Mouse (Mus musculus) mouse embryonic stem cell (cell line): ENCODE data around the gene Arl2.
"Not testable (repeated sequence)": the region's sequence is repeated elsewhere in the genome, so short reads cannot be mapped to it uniquely, and the experiment has no call there.

Source experiments
- in situ Hi-C, 2 experiments: fragments of 300-500 bp; cut with MboI; formaldehyde crosslinking; loops; 1 replicate in 1 of 2; 3 replicates in 1 of 2; pipeline ENCODE4 v1.14.3; 2019 to 2020; ENCODE audit warnings: low sequenced_read_pairs in 2 of 2, low pct_unique_long_range_greater_than_20kb in 1 of 2, mixed read lengths in 1 of 2; ENCODE audit not compliant: unreplicated experiment in 1 of 2

The Arl2 gene

DNA sequence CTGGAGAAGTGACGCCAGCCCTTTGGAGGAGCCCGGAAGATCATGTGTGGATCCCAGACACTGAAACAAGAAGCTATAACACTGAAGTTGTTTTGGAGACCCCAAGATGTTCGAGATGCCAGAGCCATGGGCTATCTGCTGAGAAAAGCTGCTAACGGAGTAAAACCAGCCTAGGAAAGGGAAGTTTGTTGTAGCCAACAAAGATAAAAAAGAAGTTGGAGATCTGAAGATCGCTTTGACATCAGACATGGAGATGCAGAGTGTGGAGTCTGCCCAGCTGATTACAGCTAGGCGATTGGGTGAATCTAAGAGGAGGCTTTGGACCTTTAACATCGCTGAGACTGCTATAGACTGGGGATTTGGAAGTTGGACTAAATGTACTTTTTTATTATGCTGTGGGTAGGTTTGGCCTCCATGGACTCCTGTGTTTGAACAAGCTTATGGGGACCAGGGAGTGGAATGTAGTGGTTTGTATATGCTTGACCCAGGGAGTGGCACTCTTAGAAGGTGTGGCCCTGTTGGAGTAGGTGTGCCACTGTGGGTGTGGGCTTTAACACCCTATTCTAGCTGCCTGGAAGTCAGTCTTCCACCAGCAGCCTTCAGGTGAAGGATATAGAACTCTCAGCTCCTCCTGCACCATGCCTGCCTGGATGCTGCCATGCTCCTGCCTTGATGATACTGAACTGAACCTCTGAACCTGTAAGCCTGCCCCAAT is 10.8 kb downstream of the Arl2 start:
- in situ Hi-C loops, result not testable (repeated sequence)

DNA sequence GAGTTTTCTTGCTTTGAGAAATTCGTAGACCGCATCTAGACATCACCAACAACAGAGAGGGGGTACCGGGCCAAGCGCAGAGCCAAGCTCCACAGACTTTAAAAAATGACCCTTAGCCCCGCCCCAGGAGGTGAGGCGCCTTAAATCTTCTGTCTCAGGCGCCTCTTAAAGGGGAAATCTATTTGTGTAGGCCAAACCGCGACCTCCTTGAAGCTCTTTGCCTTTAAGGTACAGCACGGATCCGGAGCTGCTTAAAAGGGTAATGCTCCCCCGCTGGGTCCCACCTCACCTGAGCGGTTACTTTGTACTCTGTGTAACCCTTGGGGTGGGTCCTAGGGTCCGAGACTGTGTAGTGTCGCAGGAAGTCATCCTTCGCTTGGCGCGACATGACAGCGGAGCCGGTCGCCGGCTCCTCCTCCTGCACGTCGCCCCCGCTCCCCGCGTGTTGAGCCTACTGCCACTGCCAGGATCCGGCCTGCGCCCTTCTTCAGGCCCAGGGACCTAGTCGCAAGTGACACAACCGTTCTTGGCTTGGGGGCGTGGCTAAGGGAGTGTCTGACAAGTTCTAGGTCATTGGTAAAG is 13.5 kb downstream of the Arl2 start, which contains the start of gene Snx15:
Snx15 (minus strand) TSS at position 545 of the 582 bp plus-strand sequence.
- in situ Hi-C loops, result loop anchor here (5.0 to 10.0 kb wide), 3 partner anchors 91 to 166 kb away; partner anchors contain the start of genes Pola2 (in 2 of the 2) and Capn1 (in 1 of the 2)

DNA sequence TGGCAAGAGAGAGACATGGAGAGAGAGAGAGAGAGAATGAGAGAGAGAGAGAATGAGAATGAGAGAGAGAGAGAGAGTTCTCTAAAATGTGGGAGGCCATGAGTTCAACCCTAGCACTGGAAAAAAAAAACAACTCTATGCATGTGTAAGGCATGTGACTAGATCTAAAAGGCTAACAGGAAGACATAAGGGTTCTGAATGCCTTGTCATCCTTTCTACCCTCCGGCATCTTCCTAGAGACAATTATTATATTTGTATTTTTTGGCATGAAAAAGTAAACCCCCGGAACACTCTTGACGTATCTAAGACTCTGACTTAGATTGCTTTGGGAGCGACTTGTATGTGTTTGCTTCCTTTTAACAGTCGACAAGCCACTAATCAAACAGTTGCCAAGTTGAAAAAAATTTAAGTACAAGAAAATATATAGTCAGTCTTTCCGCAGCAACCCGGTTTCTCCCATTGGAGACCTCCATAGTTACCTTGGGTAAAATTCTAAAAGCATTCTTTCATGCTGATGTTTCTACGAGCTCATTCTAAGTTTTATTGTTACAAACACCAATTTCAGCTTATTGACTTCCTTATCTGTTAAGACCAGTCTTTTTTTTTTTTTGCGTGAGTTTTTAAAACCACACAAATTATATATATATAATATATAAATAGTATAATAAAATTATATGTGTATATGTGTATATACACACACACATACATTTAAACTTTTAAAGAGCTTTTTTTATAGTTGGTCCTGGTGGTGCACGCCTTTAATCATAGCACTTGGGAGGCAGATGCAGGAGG is 14.4 kb downstream of the Arl2 start:
- in situ Hi-C loops, result loop anchor here (5.0 to 10.0 kb wide), 3 partner anchors 90 to 165 kb away; partner anchors contain the start of genes Pola2 (in 2 of the 2) and Capn1 (in 1 of the 2)

DNA sequence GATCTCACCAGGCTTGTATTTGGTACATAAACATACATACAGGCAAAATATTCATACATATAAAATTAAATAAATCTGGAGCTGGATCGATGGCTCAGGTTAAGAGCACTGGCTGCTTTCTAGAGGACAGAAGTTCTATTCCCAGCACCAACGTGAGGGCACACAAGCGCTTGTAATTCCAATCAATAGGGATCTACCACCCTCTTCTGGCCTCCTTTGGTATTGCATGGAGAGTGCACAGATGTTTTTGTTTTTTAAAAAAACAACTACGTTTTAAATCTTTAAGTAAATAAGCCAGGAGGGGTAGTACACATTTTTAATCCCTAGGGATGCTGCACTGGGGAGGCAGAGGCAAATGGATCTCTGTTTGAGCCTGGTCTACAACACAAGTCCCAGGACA is 15.1 kb downstream of the Arl2 start:
- in situ Hi-C loops, result loop anchor here (5.0 to 10.0 kb wide), 3 partner anchors 89 to 164 kb away; partner anchors contain the start of genes Pola2 (in 2 of the 2) and Capn1 (in 1 of the 2)

DNA sequence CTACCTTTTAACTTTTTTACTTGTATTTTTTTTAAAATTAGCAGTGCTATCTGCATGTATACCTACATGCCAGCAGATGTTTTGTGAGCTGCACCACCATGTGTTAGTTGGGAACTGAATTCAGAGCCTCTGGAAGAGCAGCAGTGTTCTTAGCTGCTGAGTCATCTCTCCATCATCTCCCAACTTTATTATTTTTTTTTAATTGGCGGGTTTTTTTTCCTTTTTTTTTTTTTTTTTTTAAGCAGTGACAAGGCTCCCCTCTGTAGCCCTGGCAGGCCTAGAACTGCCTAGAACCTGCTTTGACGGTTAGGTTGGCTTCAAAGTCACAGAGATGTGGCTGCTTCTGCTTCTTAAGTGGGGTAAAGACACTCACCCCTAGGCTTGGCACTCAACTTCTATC is 16.4 kb downstream of the Arl2 start:
- in situ Hi-C loops, result loop anchor here (5.0 to 10.0 kb wide), 3 partner anchors 88 to 163 kb away; partner anchors contain the start of genes Pola2 (in 2 of the 2) and Capn1 (in 1 of the 2)

DNA sequence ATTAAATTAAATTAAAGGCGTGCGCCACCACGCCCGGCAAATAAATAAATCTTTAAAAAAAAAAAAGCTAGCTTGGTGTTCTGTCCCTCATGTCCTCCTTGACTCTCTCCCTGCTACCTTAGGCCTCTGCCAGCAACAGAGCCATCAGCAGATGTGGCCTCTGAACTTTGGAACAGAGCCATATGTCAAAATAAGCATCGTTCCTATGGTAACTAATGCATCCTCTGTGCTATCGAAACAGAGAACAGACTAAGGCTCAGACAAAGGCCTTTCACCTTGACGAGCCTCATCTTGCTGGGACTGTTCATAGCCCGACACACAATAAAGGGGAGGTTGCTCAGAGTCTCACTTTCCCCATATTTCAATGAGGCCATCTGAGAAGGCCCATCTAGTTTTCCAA is 18.0 kb downstream of the Arl2 start:
- in situ Hi-C loops, result loop anchor here in 1 of 2 experiments (10.0 kb wide), 1 partner anchor 109 kb away; the partner anchor contains the start of gene Capn1

DNA sequence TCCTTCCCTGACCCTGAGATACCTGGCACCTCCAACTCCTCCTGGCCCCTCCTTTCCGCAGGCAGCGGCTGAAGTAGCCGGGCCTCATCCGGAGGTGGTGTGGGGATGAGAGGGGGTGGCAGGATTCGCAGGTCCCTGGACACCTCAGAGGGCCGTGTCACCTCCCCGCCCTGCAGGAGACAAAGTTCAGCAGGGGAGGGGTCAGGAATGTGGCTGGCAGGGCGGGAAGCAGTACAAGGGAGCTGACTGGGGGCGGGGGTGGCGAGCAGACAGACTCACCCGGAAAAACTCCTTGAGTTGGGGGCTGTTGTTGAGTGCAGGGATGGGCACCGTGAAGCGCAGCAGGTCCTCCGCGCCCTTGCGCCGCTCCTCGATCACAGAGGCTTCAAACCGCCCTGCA is 19.6 kb downstream of the Arl2 start:
- in situ Hi-C loops, result loop anchor here in 1 of 2 experiments (10.0 kb wide), 1 partner anchor 107 kb away; the partner anchor contains the start of gene Capn1

DNA sequence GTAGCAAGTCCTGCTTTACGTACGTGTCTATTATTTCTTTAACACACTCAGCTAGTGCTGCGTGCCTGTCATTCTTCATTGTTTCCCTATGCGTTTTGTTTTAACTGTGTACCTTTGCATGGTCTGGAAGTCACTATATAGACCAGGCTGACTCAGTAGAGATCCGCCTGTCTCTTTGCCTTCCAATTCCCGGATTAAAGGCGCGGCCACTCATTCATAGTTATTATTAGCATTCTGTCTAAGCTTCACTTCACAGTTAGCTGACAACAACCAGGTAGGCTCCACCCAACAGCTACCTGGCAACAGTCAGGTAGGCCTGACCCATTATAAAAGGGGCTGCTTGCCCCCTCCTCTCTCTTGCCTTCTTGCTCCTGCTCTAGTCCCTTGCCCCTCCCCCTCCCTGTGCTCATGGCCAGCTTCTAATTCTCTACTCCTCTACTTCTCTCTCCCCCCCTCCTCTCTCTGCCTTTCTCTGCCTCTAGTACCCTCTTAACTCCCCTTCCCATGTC is 22.6 kb downstream of the Arl2 start:
- in situ Hi-C loops, result no loop called here

DNA sequence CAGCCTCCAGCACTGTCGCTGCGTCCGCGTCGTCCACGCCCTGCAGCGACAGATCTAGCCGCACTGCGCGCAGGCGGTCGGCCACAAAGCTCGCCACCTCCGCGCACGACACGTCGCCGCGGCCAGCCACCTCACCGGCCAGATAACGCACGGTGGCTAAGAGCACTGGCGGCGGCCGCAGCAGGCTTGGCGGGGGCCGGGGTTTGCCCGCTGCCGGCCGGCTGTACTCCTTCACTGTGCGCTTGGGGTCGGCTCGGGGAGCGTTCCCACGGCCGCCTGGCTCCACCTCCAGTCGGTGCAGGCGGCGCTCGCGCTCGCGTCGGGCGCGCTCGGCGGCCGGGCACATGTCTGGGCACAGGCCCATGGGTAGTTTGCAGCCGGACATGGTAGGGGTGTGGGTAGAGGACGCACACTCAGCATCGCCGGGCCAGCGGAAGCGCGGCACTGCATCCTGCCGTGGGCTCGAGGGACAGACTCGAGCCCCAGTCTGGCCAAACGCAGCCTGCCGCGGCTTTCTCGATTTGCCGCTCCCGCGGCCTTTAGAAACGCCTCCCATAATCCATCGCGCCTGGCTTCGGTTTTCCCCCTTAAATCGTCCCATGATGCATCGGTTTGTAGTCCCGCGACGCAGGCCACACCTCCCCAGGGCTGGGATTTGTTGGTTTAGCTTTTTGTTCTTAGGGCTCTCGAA is 23.2 kb downstream of the Arl2 start, which contains the start of gene Sac3d1:
Sac3d1 (minus strand) TSS at position 665 of the 691 bp plus-strand sequence.
- in situ Hi-C loops, result no loop called here

DNA sequence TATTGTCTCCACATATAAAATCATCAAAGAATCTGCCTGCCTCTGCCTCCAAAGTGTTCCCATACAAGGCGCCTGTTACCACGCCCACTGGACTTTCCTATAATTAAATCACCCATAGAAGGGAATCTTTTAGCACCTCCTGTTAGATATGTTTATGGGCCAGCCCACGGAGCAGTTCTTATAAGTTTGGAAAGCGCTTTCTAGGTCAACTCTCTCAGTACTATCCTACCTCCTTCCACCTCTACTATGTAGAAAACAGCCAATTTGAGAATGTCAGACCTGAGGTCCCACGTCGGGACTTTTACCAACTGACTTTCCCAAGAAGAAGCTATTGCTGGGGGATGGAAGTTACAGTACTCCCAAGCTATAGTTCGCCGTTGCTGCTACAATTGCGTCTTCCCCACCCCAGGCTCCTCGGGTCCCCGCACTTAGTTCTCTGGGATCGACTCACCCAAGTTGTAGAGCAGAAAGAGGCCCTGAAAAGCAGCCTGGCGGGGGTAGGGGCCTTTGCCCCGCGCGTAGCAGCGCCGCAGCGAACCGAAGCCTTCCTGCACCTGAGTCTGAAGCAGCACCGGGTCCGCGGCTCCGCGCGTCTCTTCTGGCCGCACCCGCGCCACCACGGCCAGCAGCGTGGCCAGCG is 23.9 kb downstream of the Arl2 start:
- in situ Hi-C loops, result no loop called here

DNA sequence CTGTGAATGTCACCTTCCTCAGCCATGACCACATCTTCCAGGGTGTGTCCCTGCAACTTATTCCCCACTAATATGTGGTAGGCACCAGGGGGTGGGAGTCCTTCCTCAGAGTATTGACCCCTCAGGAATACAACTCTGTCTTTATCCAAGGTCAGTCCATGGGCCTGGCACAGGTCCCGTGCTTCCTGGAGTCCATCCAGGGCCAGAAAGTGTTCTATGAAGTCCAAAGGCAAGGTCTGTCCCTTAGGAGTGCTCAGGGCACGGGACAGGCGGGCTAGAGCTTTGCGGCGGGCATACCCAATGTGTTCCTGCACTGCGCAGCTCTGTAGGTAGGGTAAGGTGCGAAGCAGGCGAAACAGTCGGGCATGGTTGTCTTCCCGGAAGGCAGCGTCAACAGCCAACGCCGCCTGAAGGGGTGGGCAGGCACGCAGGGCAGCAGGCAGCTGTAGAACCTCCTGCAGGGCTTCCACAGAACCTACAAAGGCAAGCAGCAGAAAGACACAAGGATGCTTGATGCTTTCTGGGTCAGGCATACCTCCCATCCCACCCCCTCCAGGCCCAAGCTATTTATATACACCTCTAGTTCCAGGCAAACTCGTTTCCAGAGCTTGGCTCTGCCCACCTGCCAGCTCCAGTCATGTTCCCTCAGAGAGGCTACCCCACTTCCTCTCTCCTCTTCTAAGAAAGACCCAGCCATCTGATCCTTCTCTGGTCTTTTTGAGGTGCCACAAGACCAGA is 25.1 kb downstream of the Arl2 start:
- in situ Hi-C loops, result no loop called here

DNA sequence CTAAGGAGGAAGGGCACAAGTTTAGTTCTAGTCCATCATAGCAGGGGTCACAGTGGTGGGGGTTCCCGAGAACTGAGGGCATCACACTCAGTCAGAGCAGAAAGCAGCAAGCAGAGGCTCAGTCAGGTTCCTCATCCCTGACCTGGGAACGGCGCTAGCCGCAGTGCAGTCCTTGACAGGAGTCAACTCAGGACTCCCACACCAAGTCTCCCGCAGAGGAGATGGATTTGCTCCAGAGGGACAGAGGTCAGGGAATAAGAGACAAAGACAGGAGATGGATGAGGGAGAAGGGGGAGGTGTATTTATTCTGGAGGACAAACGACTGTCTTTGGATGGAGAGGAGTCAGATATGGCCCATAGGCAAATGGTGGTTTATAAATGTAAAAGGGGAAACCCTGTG is 28.2 kb downstream of the Arl2 start:
- in situ Hi-C loops, result no loop called here

DNA sequence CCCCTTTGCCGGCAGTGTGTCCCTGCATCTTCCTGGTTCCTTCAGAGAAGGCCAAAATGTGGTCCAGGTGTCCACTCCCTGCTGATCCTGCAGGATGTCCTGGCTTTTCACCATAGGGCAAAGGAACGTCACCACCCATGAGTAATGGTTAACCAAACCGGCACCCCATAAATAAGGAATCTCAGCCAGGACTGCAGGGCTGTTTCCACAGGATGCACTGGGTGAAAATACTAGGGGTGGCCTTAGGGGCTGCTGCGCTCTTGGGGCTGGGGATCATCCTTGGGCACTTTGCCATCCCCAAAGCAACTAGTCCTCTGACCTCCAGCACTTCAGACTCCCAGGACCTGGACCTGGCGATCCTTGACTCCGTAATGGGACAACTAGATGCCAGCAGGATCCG is 35.8 kb downstream of the Arl2 start, which contains the start of gene Naaladl1:
Naaladl1 (plus strand) TSS at position 197 of the 400 bp plus-strand sequence.
- in situ Hi-C loops, result no loop called here

DNA sequence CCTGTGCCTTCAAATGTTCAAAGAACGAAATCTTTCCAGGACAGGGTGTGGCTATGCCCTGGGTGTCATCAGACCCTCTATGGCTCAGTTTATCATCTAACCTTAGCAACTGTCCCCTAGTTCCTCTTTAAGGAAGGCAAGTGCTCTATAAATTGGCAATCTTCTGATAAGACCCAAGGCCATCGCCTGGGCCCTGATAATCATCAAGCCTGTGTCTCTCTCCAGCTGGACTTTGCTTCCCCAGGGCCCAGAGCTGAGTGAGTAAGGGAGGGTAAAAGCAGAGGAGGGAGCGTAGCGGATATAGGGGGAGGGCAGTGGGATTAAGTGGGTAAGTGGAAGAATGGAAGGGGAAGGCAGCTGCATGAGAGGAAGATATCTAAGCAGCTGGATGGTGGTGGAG is 36.9 kb downstream of the Arl2 start:
- in situ Hi-C loops, result no loop called here

DNA sequence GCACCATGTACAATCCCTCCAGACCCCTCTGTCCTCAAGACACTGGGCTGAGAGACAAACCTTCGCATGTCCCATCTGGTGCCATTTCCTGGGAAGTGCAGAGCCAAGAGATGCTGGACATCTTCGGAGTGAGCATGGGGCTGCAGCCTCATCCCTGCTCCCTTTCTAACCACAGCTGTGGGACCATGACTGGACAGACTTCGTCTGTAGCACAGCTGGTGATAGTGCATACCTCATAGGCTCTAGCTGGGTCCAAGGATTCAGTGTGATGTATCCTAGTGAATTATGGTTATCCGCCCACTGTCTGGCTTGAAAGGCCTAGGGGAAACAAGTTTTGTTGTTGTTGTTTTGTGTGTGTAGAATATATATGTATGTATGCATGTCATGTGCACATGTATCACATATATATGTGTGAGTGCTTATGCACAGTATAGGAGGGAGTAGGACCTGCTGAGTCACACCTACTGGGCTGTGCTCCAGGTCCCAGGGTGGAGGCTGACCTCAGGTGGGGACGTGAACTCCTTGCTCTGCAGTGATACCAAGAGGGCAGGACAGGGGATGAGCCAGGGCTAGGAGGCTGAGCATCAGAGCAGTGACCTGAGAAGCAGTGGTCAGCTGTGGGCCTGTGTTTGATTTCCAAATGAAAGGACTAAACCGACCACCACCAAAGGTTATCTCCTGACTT is 39.0 kb downstream of the Arl2 start:
- in situ Hi-C loops, result no loop called here

DNA sequence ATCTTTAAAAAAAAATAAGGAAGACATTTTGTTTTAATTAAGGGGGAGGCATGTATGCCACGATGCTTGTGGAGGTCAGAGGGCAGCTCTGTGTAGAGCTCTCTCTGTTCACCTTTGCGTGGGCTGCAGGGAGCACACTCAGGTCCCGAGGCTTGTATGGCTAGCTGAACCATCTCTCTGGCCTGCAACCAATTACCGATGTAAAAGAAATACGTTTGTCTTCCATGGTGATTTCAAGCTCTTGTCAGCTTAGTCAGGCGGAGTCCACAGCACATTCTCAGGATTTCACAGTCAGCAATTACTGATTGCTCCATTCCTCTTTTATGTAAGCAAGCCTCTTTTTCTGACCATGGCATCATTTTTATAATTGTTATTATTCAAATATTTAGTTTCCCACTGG is 40.2 kb downstream of the Arl2 start:
- in situ Hi-C loops, result no loop called here
